Mouse (Mus musculus): ENCODE measurements around the gene Kcnab2.

Kcnab2 gene

GRCm38 (mm10) chr4:152392192-152392591 lies 85.5 kb downstream of the Kcnab2 start:
- no peak for DNase-seq (ENCODE audit: low read depth, low spot score)

DNA sequence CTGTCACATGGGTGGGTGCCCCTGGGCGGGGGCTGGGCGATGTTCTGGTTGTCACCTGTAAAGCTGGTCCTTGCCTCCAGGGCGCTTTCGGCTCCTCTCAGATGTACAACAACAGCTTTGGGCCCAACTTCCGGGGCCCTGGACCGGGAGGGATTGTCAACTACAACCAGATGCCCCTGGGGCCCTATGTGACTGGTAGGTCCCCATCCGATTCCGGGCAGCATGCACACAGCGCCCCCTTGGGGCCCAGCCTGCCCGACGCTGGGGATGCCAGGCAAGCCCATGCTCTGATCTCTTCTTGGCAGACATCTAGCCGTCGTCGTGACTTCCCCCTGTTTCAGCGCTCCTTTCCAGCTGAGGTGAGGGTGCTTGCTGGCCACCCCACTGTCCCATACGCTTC lies 92.0 kb downstream of the Kcnab2 start:
- DNase-seq (ENCODE audit: low read depth, low spot score), result peak; percentile 33

- DNase-seq (ENCODE audit: low read depth, low spot score), result no peak
Measured at GRCm38 (mm10) chr4:152382528-152383252, 95.0 kb downstream of the Kcnab2 start.

GRCm38 (mm10) chr4:152365228-152365627 lies 112.4 kb downstream of the Kcnab2 start:
- no peak for DNase-seq (ENCODE audit: low read depth, low spot score)

- DNase-seq (ENCODE audit: low read depth, low spot score), result no peak
Measured at GRCm38 (mm10) chr4:152362180-152362579, 115.5 kb downstream of the Kcnab2 start.

GRCm38 (mm10) chr4:152360855-152361254 lies 116.8 kb downstream of the Kcnab2 start:
- peak; percentile 94 for DNase-seq (ENCODE audit: low read depth, low spot score)

GRCm38 (mm10) chr4:152359700-152360099 lies 118.0 kb downstream of the Kcnab2 start:
- peak; percentile 83 for DNase-seq (ENCODE audit: low read depth, low spot score)

DNA sequence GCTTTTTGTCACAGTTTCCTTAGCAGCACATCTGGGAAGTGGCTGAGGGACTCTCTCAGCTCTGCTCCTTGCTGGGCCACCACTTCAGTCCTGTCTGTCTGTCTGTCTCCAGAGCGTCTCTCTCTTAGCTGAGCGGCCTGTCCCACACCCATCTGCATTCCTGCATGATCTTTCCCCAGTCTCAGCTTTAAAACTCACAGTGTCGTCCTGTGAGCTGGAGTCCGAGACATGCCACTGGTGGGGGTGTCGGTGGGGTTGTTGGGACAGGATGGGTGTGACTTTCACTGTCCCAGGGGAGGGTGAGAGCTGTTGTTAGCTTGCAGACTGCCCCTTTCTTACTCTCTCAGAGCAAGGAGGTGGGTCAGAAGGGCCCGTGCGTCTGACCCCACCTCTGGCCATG lies 122.0 kb downstream of the Kcnab2 start:
- DNase-seq (ENCODE audit: low read depth, low spot score), result peak; percentile 53

- no peak for DNase-seq (ENCODE audit: low read depth, low spot score)
Measured at GRCm38 (mm10) chr4:152353886-152354637, 123.6 kb downstream of the Kcnab2 start.

DNA sequence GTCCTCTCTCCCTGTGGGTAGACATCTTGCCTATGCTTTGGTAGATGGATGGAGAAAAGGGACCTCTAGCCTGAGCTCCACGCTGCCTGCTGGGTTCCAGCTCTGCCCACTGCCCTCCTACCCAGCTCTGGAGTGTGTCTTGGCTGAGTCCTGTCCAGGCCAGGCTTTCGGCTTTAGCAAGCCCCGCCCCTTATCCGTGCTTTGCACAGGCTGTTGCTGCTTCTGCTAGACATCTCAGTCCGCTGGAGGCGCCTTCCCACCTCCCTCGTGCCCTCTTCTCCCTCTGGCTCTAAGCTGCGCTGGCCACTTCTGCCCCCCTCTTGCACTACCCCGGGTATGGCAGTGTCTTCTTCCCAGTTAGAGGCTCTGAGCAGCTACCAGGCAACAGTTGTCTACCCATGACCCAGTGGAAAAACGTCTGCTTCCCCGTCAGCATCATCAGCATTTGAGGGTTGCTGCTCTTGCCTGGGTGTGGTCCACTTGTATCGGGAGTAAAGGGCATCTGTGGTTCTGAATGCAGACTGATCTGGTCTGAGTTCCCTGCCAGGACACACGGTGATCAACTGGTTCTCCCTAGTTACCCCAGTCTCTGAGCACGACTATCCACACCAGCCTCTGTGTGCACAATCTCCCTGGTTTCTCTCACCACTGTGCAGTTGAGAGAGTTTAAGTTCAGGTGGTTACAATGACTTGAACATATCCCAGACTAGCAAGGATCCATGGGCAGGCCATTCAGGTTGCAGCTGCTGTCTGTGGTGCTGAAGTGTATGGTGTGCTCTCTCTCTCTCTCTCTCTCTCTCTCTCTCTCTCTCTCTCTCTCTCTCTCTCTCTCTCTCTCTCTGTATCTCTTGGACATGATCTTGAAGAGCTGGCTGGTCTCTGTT lies 126.0 kb downstream of the Kcnab2 start:
- peak; percentile 67 for DNase-seq (ENCODE audit: low read depth, low spot score)

GRCm38 (mm10) chr4:152350722-152351421 lies 126.8 kb downstream of the Kcnab2 start:
- peak; percentile 75 for DNase-seq (ENCODE audit: low read depth, low spot score)

GRCm38 (mm10) chr4:152349837-152350381 lies 127.8 kb downstream of the Kcnab2 start:
- DNase-seq (ENCODE audit: low read depth, low spot score), result peak; percentile 85

DNA sequence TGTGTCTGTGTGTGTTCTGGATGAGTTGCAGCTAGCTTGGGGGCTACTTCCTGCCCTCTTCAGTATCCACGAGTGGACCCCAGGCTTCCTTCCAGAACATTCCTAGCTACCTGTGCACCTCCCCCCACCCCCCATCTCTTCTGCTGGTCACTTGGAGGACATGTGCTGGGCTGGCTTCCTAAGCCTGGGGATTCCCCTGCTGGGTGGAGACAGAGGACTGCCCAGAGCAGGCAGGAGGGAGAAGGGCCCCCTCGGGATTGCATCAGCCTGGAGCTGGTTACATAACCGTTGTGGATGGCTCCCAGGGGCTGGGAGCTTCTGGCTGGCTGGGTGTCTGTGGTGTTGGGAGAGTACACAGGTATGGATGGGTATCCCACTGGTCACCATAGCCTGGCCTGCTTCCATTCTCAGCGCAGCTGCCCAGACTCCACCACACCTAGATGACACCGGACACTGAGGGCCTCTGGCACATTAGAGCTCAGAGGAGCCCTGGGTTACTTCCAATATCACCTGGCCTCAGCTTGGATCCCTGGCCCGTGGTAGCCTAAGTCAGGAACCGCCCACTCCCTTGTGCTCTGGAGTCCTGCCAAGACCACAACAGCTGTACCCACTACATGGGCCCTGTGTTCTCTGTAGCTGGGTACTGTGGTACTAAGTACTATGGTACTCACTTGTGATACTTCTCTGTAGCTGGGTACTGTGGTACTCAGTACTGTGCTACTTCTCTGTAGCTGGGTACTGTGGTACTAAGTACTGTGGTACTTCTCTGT lies 132.4 kb downstream of the Kcnab2 start:
- no peak for DNase-seq (ENCODE audit: low read depth, low spot score)

DNA sequence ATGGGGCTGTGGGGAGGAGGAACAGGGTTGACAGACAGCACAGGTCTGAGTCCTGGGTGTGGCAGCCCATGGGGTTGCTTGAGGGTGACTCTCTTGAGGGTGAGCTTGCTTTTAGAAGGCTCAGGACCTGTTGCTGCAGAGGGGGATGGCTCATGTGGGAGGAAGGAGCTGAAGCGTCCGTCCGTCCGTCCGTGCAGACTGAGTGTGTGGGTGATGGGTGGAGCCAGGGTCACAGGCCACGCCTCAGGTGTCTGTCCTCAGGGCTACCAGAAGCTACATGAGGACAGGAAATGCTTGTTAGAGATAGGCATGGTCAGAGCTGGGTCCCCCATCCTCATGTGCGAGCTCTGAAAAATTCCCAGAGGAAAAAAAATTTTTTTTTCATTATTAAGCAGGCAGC lies 133.0 kb downstream of the Kcnab2 start:
- DNase-seq (ENCODE audit: low read depth, low spot score), result no peak

DNA sequence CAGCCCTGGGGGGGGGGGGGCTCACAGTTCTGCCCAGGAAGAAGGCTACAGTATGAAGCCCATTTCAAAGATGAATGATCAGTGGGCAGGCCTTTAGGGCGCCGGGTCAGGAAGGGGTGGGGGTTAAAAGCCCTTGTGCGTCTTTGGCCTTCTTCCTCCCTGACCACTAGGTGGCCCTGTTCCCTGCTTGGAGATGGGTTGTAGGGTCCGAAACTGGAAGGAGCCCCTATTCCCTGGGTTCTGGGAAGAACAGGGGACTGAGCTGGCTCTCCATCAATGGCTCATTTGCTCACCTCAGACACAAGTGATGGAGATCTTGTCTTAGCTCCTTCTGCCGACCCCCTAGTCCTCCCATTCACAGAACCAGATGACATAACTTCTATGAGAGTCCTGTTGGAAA lies 134.4 kb downstream of the Kcnab2 start:
- peak; percentile 79 for DNase-seq (ENCODE audit: low read depth, low spot score)
